9 mouse cellular contexts compared by ENCODE assay signal in the genomic region with DNA sequence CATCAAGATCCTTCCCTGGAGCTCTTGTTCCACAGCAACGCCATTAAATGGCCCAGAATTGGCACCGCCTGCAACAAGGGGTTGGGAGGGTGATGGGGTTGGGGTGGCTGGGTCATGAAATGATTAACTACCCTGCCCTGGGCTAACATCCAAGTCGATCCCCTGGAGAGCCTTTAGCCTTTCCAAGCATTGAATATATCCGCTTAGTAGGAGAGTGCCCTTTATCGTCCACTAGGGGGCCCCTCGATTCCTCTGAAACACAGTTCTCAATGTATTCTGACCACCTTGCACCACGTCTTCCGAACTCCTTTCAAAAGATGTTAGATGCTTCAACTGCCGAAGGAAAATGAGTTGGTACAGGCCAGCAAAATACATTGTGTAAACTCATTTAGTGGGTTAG. TPM values are rescaled to one million over a fixed set of nuclear protein-coding genes. Genes with fewer than 3 reads are reported as not detected.
A peak's percentile ranks its signal among the peaks of the same experiment; 100 is the strongest.
DNase-seq lines count a peak whose midpoint lies in the region; ATAC-seq and TF ChIP-seq lines count a peak whose summit lies in the region.
"Had no signal": no experiment of that assay in that cellular context is flagged by ENCODE, and none has a peak within 500 bp of the region (broad histone marks: within the 10 kb centered on the region; RNA-seq: fewer than 3 reads in every experiment).

No protein-coding gene starts in this region.

- peaks cover 12% of the 10 kb centered on the region for H3K4me1 ChIP-seq in embryonic facial prominence, embryonic 10.5 days
- peaks cover 7% of the 10 kb centered on the region for H3K4me1 ChIP-seq in lung, embryonic 14.5 days (ENCODE audit: insufficient read depth)

- DNase-seq in left cerebral cortex, adult 2 months (ENCODE audit: extremely low spot score in 1 of 2, low spot score in 2 of 2) = no peak
- no peak for DNase-seq in left cerebral cortex, adult 11 months (ENCODE audit: low spot score)
- DNase-seq in Patski (ENCODE audit: low read depth, low spot score) = peak; percentile 53
- peak; percentile 64 for DNase-seq in embryonic facial prominence, embryonic 10.5 days (ENCODE audit: low spot score)
- peak; percentile 74 for DNase-seq in kidney, adult 18-20 months
- peak; percentile 87 for DNase-seq in lung, embryonic 14.5 days
- peak; percentile 30 for DNase-seq in skeletal muscle tissue, adult 2 months (ENCODE audit: low read depth, low spot score)
- no peak for DNase-seq in right cerebral cortex, postnatal 36 days (ENCODE audit: low spot score in 2 of 2)

- H3K9ac ChIP-seq in lung, embryonic 14.5 days = no peak overlapping the region

- 10% methylated on average over 9 of the region's 9 CpGs for WGBS in embryonic facial prominence, embryonic 10.5 days
- 3% methylated on average over 9 of the region's 9 CpGs for WGBS in lung, embryonic 14.5 days

- H3K27me3 ChIP-seq in Patski = no peaks in the 10 kb centered on the region
- no peaks in the 10 kb centered on the region for H3K27me3 ChIP-seq in embryonic facial prominence, embryonic 10.5 days (replicated peaks; ENCODE audit: low read depth, poor library complexity, severe bottlenecking)
- no peaks in the 10 kb centered on the region for H3K27me3 ChIP-seq in lung, embryonic 14.5 days (ENCODE audit: insufficient read depth, low read length)

- POLR2A ChIA-PET in Patski (lab: Charles Lee) = interaction anchor here (0.5 to 0.6 kb wide), 2 partner anchors 355 to 744 kb away, joined by 3 to 4 read pairs; no protein-coding TSS in a partner anchor

- in situ Hi-C loops in Patski (cut with MboI; ENCODE audit: low pct_unique_long_range_greater_than_20kb) = loop anchor here (5.0 to 10.0 kb wide), 2 partner anchors 357 to 519 kb away; partner anchors contain the start of gene Itgb3

- ATAC-seq in Patski = peak; percentile 44
- ATAC-seq in lung, embryonic 14.5 days (ENCODE audit: insufficient read depth) = no peak; the same call in 1 of the 2 replicates

- H3K4me3 ChIP-seq in left cerebral cortex, adult 2 months = no peak overlapping the region
- no peak overlapping the region for H3K4me3 ChIP-seq in embryonic facial prominence, embryonic 10.5 days
- H3K4me3 ChIP-seq in lung, embryonic 14.5 days (ENCODE audit: low read depth, low read length) = no peak overlapping the region

- CTCF ChIA-PET in Patski (lab: Charles Lee) = interaction anchor here (0.8 to 1.7 kb wide), 4 partner anchors 47 to 534 kb away, joined by 3 to 5 read pairs (median 3); no protein-coding TSS in a partner anchor

- no peaks in the 10 kb centered on the region for H3K9me3 ChIP-seq in embryonic facial prominence, embryonic 10.5 days
- H3K9me3 ChIP-seq in lung, embryonic 14.5 days (ENCODE audit: low read depth, low read length) = no peaks in the 10 kb centered on the region

- intact Hi-C loops in left cerebral cortex, adult 2 months (cut with DNase I) = loop anchor here (10.0 kb wide), 1 partner anchor 809 kb away; no protein-coding TSS in a partner anchor

- H3K4me2 ChIP-seq in lung, embryonic 14.5 days = no peak overlapping the region

- TF ChIP-seq CTCF in left cerebral cortex, adult 2 months (IDR thresholded peaks at IDR 0.05) = peak; percentile 55
- peak; percentile 86 for TF ChIP-seq CTCF in Patski (IDR thresholded peaks at IDR 0.05)
- peak; percentile 85 for TF ChIP-seq CTCF in lung, embryonic 14.5 days (IDR thresholded peaks at IDR 0.05; ENCODE audit: low read depth)

- no peak overlapping the region for H3K27ac ChIP-seq in left cerebral cortex, adult 2 months
- no peak overlapping the region for H3K27ac ChIP-seq in embryonic facial prominence, embryonic 10.5 days (replicated peaks)
- H3K27ac ChIP-seq in lung, embryonic 14.5 days (ENCODE audit: low read depth) = no peak overlapping the region

- H3K36me3 ChIP-seq in embryonic facial prominence, embryonic 10.5 days (replicated peaks) = peaks cover 4% of the 10 kb centered on the region
- H3K36me3 ChIP-seq in lung, embryonic 14.5 days (ENCODE audit: insufficient read depth) = peaks cover 3% of the 10 kb centered on the region; the same call in 1 of the 2 replicates

RNA-seq across cellular contexts. Expression of gene Mettl2, which starts 2.2 kb away (rescaled TPM):
- 10 to 100 TPM; 15.0 to 18.8 TPM for total RNA-seq in left cerebral cortex, adult 2 months (2021)
- polyA plus RNA-seq in Patski (2021) = 27.1 TPM
- 55.0 and 57.2 TPM in 2 replicates for polyA plus RNA-seq in embryonic facial prominence, embryonic 10.5 days (2016; fragmentation: Nextera tagmentation; extraction: Ambion mirVana)
- polyA plus RNA-seq in lung, embryonic 14.5 days (2014; fragmentation: Nextera tagmentation; extraction: Ambion mirVana) = 43.3 and 46.8 TPM in 2 replicates

RNA-seq across cellular contexts. Expression of gene Gm10842, which starts 22.7 kb away (rescaled TPM):
- total RNA-seq in left cerebral cortex, adult 2 months (2021) = not detected
- polyA plus RNA-seq in Patski (2021) = not detected
- not detected in 2 replicates for polyA plus RNA-seq in embryonic facial prominence, embryonic 10.5 days (2016; fragmentation: Nextera tagmentation; extraction: Ambion mirVana)
- polyA plus RNA-seq in lung, embryonic 14.5 days (2014; fragmentation: Nextera tagmentation; extraction: Ambion mirVana) = not detected in 2 replicates
- polyA plus RNA-seq: gonadal fat pad, adult 2 months had no signal

RNA-seq across cellular contexts. Expression of gene Tlk2, which starts 54.6 kb away (rescaled TPM):
- 10 to 100 TPM; 56.0 to 61.1 TPM for total RNA-seq in left cerebral cortex, adult 2 months (2021)
- polyA plus RNA-seq in Patski (2021) = 66.1 TPM
- 23.5 and 28.4 TPM in 2 replicates for polyA plus RNA-seq in embryonic facial prominence, embryonic 10.5 days (2016; fragmentation: Nextera tagmentation; extraction: Ambion mirVana)
- polyA plus RNA-seq in lung, embryonic 14.5 days (2014; fragmentation: Nextera tagmentation; extraction: Ambion mirVana) = 26.8 and 28.0 TPM in 2 replicates

Comparison
In these comparisons a context has a peak if more than half of its experiments do, and no peak if none do; other contexts are left out.
1. DNase-seq: peak in Patski (single experiment), embryonic facial prominence, embryonic 10.5 days (single experiment), kidney, adult 18-20 months (single experiment), lung, embryonic 14.5 days (single experiment) and skeletal muscle tissue, adult 2 months (single experiment); none in left cerebral cortex, adult 2 months (0 of 2), left cerebral cortex, adult 11 months (single experiment) and right cerebral cortex, postnatal 36 days (0 of 2).
2. Peak in every context shown above with its lines, with median percentiles within 50 percentile points of each other: CTCF ChIP-seq.